Mouse (Mus musculus) heart, adult 2 months (tissue): ENCODE results near the gene Snapin.
A peak's percentile ranks its signal among the peaks of the same experiment; 100 is the strongest.

Experiments used
- CTCF ChIP-seq: fragments of 200-600 bp; IDR thresholded peaks from 2 replicates; pipeline ENCODE4 v1.8.1; 2022; ENCODE audit warnings: antibody characterized with exemption, mild to moderate bottlenecking, moderate library complexity
- EP300 ChIP-seq: fragments of 200-500 bp; IDR thresholded peaks from 2 replicates; pipeline ENCODE4 v1.6.1; 2011; ENCODE audit warnings: low read depth, low read length, control low read depth; ENCODE audit not compliant: insufficient read depth
- POLR2A ChIP-seq: fragments of 200-500 bp; IDR thresholded peaks from 2 replicates; pipeline ENCODE4 v1.6.1; 2011; ENCODE audit warnings: mild to moderate bottlenecking, low read depth, low read length, control low read depth; ENCODE audit not compliant: insufficient read depth

DNA sequence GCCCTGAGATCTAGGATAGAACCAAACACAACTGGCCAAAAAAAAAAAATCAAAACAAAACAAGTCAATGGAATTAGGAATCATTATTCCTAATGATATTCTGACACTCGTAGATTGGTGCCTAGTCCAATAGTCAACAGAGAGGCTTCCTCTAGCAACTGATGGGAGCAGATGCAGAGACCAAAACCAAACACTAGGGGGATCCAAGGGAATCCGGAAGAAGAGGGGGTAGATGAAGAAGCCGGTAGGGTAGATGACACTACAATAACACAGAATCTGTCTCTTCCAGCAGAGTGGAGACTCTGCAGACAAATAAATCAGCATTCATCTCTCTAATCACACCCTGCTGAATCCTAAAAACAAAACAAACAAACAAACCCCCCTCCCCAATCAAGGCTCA is 18.6 kb downstream of the Snapin start:
- TF ChIP-seq CTCF (peak; percentile 81), POLR2A (no peak), EP300 (no peak)
